Mouse (Mus musculus): ENCODE results near the gene Il22ra2. TPM values are rescaled to one million over a fixed set of nuclear protein-coding genes. Genes with fewer than 3 reads are reported as not detected.

Il22ra2 gene
- polyA plus RNA-seq, 1 experiment from 2014 or later, result not detected

DNA sequence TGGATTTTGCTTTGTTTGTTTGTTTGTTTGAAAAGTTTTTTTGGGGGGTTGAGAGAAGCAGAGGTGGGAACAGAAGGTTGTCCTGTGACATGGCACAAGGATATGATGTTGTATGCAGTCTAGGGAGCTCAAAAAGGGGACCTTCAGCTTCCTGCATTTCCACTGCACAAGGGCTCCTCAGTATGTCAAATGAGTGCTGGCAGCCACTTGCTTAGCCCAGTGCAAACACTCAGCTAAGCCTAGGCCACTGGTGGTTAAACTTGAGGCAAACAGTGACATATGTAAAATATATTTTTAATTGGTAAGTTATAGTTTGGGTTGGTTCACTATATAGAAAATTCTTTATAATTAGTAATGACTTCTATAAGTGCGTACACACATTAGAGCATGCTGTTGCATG is 2.8 kb downstream of the Il22ra2 start:
- ATAC-seq (ENCODE audit: low FRiP score), result no peak
- WGBS, result 96% methylated on average over 1 of the region's 1 CpGs

DNA sequence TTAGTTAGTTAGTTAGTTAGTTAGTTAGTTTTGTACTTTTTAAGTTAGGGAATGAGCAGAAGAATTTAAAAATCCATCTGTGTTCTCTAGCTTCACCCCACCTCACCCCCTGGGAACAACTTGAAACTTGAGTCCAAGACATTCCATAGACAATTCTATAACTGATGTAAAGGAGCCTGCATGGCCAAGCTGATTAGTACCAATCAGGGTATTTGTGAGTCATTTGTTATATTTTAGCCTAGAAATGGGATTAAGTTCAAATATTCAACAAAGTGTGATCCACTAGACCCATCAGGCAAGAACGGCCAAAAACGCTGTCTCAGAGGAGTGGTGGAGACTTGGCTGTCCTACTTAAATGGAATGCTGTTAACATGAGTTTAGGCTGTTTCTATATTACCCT is 5.5 kb downstream of the Il22ra2 start:
- ATAC-seq (ENCODE audit: low FRiP score), result no peak
- no peaks in the 10 kb centered on the region for H3K27me3 ChIP-seq (ENCODE audit: control insufficient read depth, insufficient read depth, low read length)
- WGBS, result 88% methylated on average over 2 of the region's 2 CpGs
- no peaks in the 10 kb centered on the region for H3K9me3 ChIP-seq (ENCODE audit: control insufficient read depth, low read length)
- H3K4me2 ChIP-seq, result no peak overlapping the region
- no peak for DNase-seq (ENCODE audit: low spot score, missing footprints)
- no peak overlapping the region for H3K9ac ChIP-seq (ENCODE audit: low read length)
- H3K27ac ChIP-seq (ENCODE audit: low read depth, low read length), result no peak overlapping the region
- H3K4me1 ChIP-seq (ENCODE audit: control insufficient read depth, insufficient read depth, low read length), result no peaks in the 10 kb centered on the region
- H3K4me3 ChIP-seq (ENCODE audit: low read depth, low read length), result no peak overlapping the region
- H3K36me3 ChIP-seq (ENCODE audit: control insufficient read depth, insufficient read depth, low read length), result no peaks in the 10 kb centered on the region

More for the DNA sequence above, 2.8 kb downstream of the Il22ra2 start:
- Histone ChIP-seq H3K9ac (ENCODE audit: low read length) (no peak overlapping the region), H3K36me3 (ENCODE audit: control insufficient read depth, insufficient read depth, low read length) (no peaks in the 10 kb centered on the region), H3K4me2 (no peak overlapping the region), H3K27me3 (ENCODE audit: control insufficient read depth, insufficient read depth, low read length) (no peaks in the 10 kb centered on the region), H3K27ac (ENCODE audit: low read depth, low read length) (no peak overlapping the region), H3K4me3 (ENCODE audit: low read depth, low read length) (no peak overlapping the region), H3K9me3 (ENCODE audit: control insufficient read depth, low read length) (no peaks in the 10 kb centered on the region), H3K4me1 (ENCODE audit: control insufficient read depth, insufficient read depth, low read length) (no peaks in the 10 kb centered on the region)
- no peak for DNase-seq (ENCODE audit: low spot score, missing footprints)

DNA sequence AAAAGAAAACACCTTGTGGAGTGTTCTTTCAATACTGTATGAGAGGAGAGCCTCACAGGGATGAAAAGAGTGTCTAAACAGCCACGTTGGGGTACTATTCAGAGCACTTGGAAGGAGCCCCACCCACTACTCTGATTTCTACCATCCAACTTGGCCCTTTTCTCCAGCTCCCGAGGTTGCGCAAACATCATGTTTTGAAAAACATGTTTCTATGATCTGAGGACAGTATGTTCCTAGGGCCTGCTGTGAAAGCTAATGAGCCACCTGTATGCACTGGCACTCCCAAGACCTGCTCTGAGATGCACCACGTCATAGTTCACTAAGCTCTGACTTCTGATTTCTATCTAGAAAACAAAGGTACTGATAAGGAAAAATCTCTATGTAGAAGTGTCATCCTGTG is 6.0 kb downstream of the Il22ra2 start:
- Histone ChIP-seq H3K9me3 (ENCODE audit: control insufficient read depth, low read length) (no peaks in the 10 kb centered on the region), H3K4me1 (ENCODE audit: control insufficient read depth, insufficient read depth, low read length) (no peaks in the 10 kb centered on the region), H3K27ac (ENCODE audit: low read depth, low read length) (no peak overlapping the region), H3K36me3 (ENCODE audit: control insufficient read depth, insufficient read depth, low read length) (no peaks in the 10 kb centered on the region), H3K4me3 (ENCODE audit: low read depth, low read length) (no peak overlapping the region), H3K27me3 (ENCODE audit: control insufficient read depth, insufficient read depth, low read length) (no peaks in the 10 kb centered on the region), H3K9ac (ENCODE audit: low read length) (no peak overlapping the region), H3K4me2 (no peak overlapping the region)
- DNase-seq (ENCODE audit: low spot score, missing footprints), result no peak
- ATAC-seq (ENCODE audit: low FRiP score), result no peak
- WGBS, result 88% methylated on average over 4 of the region's 4 CpGs

DNA sequence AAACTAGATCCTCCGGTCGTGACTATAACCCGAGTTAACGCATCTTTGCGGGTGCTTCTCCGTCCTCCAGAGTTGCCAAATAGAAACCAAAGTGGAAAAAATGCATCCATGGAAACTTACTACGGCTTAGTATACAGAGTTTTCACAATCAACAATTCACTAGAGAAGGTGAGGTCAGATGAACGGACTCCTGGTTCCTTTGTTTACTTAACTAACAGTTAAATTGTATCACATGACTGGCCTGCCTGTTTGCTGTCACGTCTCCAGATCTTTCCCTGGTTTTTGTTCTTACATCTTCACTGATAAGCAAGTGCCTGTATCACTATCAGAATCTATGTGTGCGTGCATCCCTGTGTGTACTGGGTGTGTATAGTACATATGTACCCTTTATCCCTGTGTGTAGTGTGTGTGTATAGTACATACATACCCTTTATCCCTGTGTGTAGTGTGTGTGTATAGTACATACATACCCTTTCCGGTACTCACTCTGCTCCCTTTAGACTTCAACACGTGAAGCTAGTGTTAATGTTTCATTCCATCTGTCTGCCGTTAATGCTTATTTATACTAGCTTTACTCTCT is 9.9 kb downstream of the Il22ra2 start:
- 84% methylated on average over 13 of the region's 13 CpGs for WGBS
- no peak overlapping the region for H3K9ac ChIP-seq (ENCODE audit: low read length)
- no peak overlapping the region for H3K4me2 ChIP-seq
- H3K27me3 ChIP-seq (ENCODE audit: control insufficient read depth, insufficient read depth, low read length), result no peaks in the 10 kb centered on the region
- no peak overlapping the region for H3K4me3 ChIP-seq (ENCODE audit: low read depth, low read length)
- no peak for ATAC-seq (ENCODE audit: low FRiP score)
- no peak overlapping the region for H3K27ac ChIP-seq (ENCODE audit: low read depth, low read length)
- H3K36me3 ChIP-seq (ENCODE audit: control insufficient read depth, insufficient read depth, low read length), result no peaks in the 10 kb centered on the region
- H3K9me3 ChIP-seq (ENCODE audit: control insufficient read depth, low read length), result no peaks in the 10 kb centered on the region
- DNase-seq (ENCODE audit: low spot score, missing footprints), result no peak
- no peaks in the 10 kb centered on the region for H3K4me1 ChIP-seq (ENCODE audit: control insufficient read depth, insufficient read depth, low read length)

DNA sequence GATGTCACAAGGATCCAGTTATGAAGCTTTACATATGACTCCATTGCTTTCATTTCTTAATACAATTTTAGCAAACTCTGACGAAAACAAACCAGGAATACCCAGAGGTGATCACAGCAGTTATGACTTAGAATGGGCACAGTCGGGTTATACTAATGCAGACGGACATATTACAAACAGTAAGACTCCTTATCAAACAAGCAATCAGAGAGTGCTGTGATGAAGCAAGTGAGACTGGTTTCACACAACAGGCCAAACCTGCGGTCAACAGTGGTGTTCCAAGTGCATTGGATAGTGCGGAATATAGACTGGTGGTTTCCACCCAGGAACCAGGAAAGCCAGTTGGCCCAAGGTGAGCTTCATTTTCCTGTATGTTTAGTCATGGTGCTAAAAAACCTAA is 17.1 kb downstream of the Il22ra2 start:
- Histone ChIP-seq H3K36me3 (ENCODE audit: control insufficient read depth, insufficient read depth, low read length) (no peaks in the 10 kb centered on the region), H3K27ac (ENCODE audit: low read depth, low read length) (no peak overlapping the region), H3K9me3 (ENCODE audit: control insufficient read depth, low read length) (no peaks in the 10 kb centered on the region), H3K9ac (ENCODE audit: low read length) (no peak overlapping the region), H3K27me3 (ENCODE audit: control insufficient read depth, insufficient read depth, low read length) (no peaks in the 10 kb centered on the region), H3K4me3 (ENCODE audit: low read depth, low read length) (no peak overlapping the region), H3K4me1 (ENCODE audit: control insufficient read depth, insufficient read depth, low read length) (no peaks in the 10 kb centered on the region), H3K4me2 (no peak overlapping the region)
- 91% methylated on average over 5 of the region's 5 CpGs for WGBS
- ATAC-seq (ENCODE audit: low FRiP score) (no peak), DNase-seq (ENCODE audit: low spot score, missing footprints) (no peak)

DNA sequence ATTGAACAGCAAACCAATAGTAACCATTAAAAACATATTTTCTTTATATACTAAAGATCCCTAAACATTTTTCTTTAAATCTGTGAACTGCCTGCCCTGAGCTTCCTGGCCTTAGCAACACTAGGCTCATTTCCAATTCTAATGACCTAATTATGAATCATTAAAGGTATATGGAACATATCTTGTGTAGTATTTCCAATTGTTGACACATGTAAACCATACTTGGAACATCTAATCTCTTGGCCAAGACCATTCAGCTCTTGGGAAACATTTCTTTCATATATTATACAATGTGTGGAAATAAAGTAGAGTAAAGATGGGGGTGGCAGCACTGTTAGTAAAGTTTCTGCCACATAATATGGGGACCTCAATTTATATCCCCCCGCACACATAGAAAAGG is 17.8 kb downstream of the Il22ra2 start:
- ATAC-seq (ENCODE audit: low FRiP score) (no peak), DNase-seq (ENCODE audit: low spot score, missing footprints) (no peak)
- Histone ChIP-seq H3K4me3 (ENCODE audit: low read depth, low read length) (no peak overlapping the region), H3K4me1 (ENCODE audit: control insufficient read depth, insufficient read depth, low read length) (no peaks in the 10 kb centered on the region), H3K9me3 (ENCODE audit: control insufficient read depth, low read length) (no peaks in the 10 kb centered on the region), H3K4me2 (no peak overlapping the region), H3K27me3 (ENCODE audit: control insufficient read depth, insufficient read depth, low read length) (no peaks in the 10 kb centered on the region), H3K27ac (ENCODE audit: low read depth, low read length) (no peak overlapping the region), H3K9ac (ENCODE audit: low read length) (no peak overlapping the region), H3K36me3 (ENCODE audit: control insufficient read depth, insufficient read depth, low read length) (no peaks in the 10 kb centered on the region)
- WGBS, result 91% methylated on average over 1 of the region's 1 CpGs

DNA sequence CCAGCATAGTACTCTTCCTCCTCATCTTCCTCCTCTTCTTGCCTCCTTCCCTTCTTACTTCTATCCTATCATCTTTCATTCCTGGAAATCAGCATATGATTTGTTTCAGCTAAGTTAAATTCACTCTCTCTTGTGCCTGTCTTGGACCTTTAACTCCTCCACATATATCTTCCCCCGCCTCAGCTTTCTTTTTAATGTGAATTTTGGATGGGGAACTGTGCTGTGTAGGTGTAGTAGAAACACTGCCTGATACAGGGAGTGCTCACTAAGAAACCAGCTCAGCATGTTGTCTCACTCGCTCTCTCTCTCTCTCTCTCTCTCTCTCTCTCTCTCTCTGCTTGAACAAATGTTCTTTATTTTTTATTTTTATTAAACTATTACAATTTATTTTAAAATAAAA is 23.3 kb downstream of the Il22ra2 start:
- WGBS, result 93% methylated on average over 2 of the region's 2 CpGs
- Histone ChIP-seq H3K4me3 (ENCODE audit: low read depth, low read length) (no peak overlapping the region), H3K4me1 (ENCODE audit: control insufficient read depth, insufficient read depth, low read length) (no peaks in the 10 kb centered on the region)

DNA sequence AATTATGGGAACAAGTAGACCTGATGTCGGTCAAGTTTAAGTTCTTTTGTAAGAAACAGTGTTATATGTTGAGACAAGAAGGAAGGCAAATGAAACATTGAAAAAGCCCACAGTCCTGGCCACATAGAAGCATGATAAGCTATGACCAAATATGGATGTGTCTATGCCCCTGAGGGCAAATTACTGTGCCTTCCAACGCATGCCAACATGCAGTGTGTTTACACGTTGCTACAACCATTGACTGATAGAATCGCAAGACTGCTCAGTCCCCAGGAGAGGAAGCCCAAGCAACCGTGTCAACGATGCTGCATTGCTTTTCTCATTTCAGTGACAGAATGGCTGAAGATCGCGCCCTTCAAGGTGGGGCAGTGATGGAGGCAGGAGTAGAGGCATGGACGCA is 35.6 kb downstream of the Il22ra2 start:
- 94% methylated on average over 9 of the region's 9 CpGs for WGBS
- Histone ChIP-seq H3K27ac (ENCODE audit: low read depth, low read length) (no peak overlapping the region), H3K4me1 (ENCODE audit: control insufficient read depth, insufficient read depth, low read length) (no peaks in the 10 kb centered on the region), H3K4me2 (no peak overlapping the region), H3K36me3 (ENCODE audit: control insufficient read depth, insufficient read depth, low read length) (no peaks in the 10 kb centered on the region), H3K27me3 (ENCODE audit: control insufficient read depth, insufficient read depth, low read length) (no peaks in the 10 kb centered on the region), H3K4me3 (ENCODE audit: low read depth, low read length) (no peak overlapping the region), H3K9me3 (ENCODE audit: control insufficient read depth, low read length) (no peaks in the 10 kb centered on the region), H3K9ac (ENCODE audit: low read length) (no peak overlapping the region)
- no peak for DNase-seq (ENCODE audit: low spot score, missing footprints)
- no peak for ATAC-seq (ENCODE audit: low FRiP score)

More for the DNA sequence above, 23.3 kb downstream of the Il22ra2 start:
- H3K4me2 ChIP-seq, result no peak overlapping the region
- ATAC-seq (ENCODE audit: low FRiP score), result no peak
- no peaks in the 10 kb centered on the region for H3K27me3 ChIP-seq (ENCODE audit: control insufficient read depth, insufficient read depth, low read length)
- no peaks in the 10 kb centered on the region for H3K36me3 ChIP-seq (ENCODE audit: control insufficient read depth, insufficient read depth, low read length)
- no peaks in the 10 kb centered on the region for H3K9me3 ChIP-seq (ENCODE audit: control insufficient read depth, low read length)
- H3K27ac ChIP-seq (ENCODE audit: low read depth, low read length), result no peak overlapping the region
- no peak for DNase-seq (ENCODE audit: low spot score, missing footprints)
- H3K9ac ChIP-seq (ENCODE audit: low read length), result no peak overlapping the region

DNA sequence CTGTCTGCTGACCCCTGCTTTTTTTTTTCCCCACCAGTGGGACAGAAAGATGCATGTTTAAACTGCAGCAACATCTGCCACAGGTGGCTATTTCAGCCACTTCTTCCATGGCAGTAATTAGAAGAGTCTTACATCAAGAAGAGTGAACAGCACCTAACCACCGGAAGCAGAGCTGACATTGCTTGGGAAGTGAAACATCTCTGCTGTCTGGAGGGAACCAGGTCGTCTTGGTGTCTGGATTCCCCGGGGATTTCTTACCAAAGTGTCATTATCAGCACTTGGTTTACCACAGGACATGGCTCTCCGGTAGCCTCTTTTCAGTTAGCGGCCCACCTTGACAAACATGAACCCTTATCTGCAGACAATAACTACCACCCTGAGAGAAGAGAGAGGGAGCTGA is 38.2 kb downstream of the Il22ra2 start:
- H3K27ac ChIP-seq (ENCODE audit: low read depth, low read length), result no peak overlapping the region
- H3K4me3 ChIP-seq (ENCODE audit: low read depth, low read length), result no peak overlapping the region
- no peak overlapping the region for H3K9ac ChIP-seq (ENCODE audit: low read length)
- H3K36me3 ChIP-seq (ENCODE audit: control insufficient read depth, insufficient read depth, low read length), result no peaks in the 10 kb centered on the region
- WGBS, result 90% methylated on average over 5 of the region's 5 CpGs
- no peaks in the 10 kb centered on the region for H3K9me3 ChIP-seq (ENCODE audit: control insufficient read depth, low read length)
- H3K4me1 ChIP-seq (ENCODE audit: control insufficient read depth, insufficient read depth, low read length), result no peaks in the 10 kb centered on the region
- DNase-seq (ENCODE audit: low spot score, missing footprints) (no peak), ATAC-seq (ENCODE audit: low FRiP score) (no peak)
- H3K4me2 ChIP-seq, result no peak overlapping the region
- no peaks in the 10 kb centered on the region for H3K27me3 ChIP-seq (ENCODE audit: control insufficient read depth, insufficient read depth, low read length)

DNA sequence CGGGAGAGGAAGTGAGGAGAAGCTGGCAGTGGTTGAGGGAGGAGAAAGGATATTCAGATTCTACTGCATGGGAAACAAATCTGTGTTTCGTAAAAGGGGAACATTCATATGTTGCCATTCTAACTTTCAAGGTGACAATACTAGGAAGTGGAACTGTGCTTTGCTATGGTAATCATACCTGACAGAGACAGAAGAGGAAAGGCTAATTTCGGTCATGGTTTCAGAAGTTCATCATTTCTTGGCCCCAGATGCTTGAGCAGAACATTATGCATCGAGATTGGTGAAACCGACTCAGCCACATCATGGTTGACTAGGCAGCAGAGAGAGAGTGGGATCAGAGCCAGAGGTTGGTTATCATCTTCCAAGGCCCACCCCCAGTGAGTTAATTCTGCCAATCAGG is 47.2 kb downstream of the Il22ra2 start:
- 91% methylated on average over 5 of the region's 5 CpGs for WGBS
- no peaks in the 10 kb centered on the region for H3K36me3 ChIP-seq (ENCODE audit: control insufficient read depth, insufficient read depth, low read length)
- no peaks in the 10 kb centered on the region for H3K27me3 ChIP-seq (ENCODE audit: control insufficient read depth, insufficient read depth, low read length)
- DNase-seq (ENCODE audit: low spot score, missing footprints), result no peak
- H3K4me2 ChIP-seq, result no peak overlapping the region
- ATAC-seq (ENCODE audit: low FRiP score), result no peak
- no peak overlapping the region for H3K4me3 ChIP-seq (ENCODE audit: low read depth, low read length)
- H3K27ac ChIP-seq (ENCODE audit: low read depth, low read length), result no peak overlapping the region
- H3K4me1 ChIP-seq (ENCODE audit: control insufficient read depth, insufficient read depth, low read length), result no peaks in the 10 kb centered on the region
- H3K9me3 ChIP-seq (ENCODE audit: control insufficient read depth, low read length), result no peaks in the 10 kb centered on the region
- H3K9ac ChIP-seq (ENCODE audit: low read length), result no peak overlapping the region
